Mouse (Mus musculus) thymus, postnatal 0 days (tissue): ENCODE data around the gene Jam2. TPM values are rescaled to one million over a fixed set of nuclear protein-coding genes. Genes with fewer than 3 reads are reported as not detected.

Experiments
- DNase-seq: peaks from one replicate; pipeline ENCODE4 v3.0.0-alpha.2; 2015; ENCODE audit warnings: low spot score
- polyA plus RNA-seq: library from polyadenylated mRNA; unstranded; fragments of >200 nt; fragmentation: Nextera tagmentation; extraction: Ambion mirVana; gene quantifications from 2 replicates; pipeline ENCODE4 v1.2.1, GENCODE M21; 2015

Jam2 gene
- polyA plus RNA-seq, 1 experiment from 2014 or later, result 4.0 TPM

- DNase-seq, result peak; percentile 56
Observed at GRCm38 (mm10) chr16:84835823-84836743, 62.2 kb downstream of the Jam2 start.

DNA sequence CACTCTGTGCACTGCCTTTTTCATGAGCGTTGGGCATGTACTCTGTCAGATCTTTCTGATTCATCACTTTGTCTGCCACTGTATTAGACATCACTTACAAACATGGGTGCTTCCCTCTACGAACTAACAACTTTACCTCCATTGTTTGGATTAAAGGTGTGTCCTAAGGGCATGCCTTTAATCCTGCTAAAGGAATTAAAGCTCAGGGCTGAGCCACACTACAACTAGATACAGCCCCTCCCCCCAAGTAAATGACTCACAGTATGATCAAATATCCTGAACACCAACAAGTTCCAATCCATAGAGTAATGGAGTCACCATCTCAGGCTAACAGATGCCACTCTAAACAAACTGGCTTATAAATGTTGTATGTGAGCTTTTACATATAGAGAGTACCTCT, 64.7 kb downstream of the Jam2 start:
- DNase-seq, result no peak

DNA sequence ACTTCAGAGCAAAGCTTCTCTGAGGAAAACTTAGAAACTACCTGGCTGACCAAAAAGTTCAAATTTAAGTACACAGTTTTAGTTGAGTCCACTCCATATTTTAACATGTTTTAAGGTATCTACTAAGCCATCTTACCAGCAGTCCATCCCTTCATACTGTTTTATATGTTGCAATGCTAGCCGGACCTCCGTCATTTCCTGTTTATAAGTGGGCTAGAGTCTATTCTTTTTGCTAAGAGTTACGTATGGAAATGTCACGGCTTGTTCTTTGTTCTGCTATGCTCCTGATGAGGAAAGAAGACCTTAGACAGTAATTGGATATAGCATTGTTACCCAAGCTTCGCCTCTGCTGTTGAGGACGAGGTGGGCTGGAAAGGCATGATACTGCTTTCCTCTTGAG, 79.6 kb downstream of the Jam2 start:
- DNase-seq, result no peak

DNA sequence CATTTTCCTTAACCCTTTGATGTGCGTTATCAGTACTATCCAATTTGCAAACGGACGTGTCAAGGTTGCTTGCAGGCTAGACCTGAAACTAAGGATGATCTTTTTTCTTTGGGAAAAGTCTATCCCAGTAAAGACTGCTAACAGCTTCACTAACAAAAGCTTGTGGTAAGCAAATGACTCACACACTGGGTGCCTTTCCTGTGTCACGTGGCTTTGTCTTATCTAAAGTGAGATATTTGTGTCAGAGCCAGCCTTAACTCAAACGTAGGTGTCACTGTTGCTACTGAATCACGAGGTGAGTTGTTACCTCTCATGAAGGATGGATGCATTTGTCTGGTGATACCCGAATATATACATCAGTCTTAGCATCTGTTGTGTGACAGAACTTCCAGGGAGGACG, 90.7 kb downstream of the Jam2 start:
- no peak for DNase-seq

GRCm38 (mm10) chr16:84873805-84874204, 99.9 kb downstream of the Jam2 start:
- DNase-seq, result no peak

GRCm38 (mm10) chr16:84875012-84875717, 101.2 kb downstream of the Jam2 start:
- no peak for DNase-seq

Other genes starting within 250 kb of the Jam2 start
- 46.2 and 57.5 TPM in 2 replicates for gene Mrpl39, start 38.4 kb upstream of the Jam2 start, polyA plus RNA-seq
- 28.4 and 29.8 TPM in 2 replicates for gene Gabpa, start 60.8 kb downstream of the Jam2 start, polyA plus RNA-seq
- gene Atp5j, start 61.5 kb downstream of the Jam2 start, polyA plus RNA-seq, result 975 and 1,055 TPM in 2 replicates